ENCODE assay signal across 11 mouse cellular contexts in the genomic region with DNA sequence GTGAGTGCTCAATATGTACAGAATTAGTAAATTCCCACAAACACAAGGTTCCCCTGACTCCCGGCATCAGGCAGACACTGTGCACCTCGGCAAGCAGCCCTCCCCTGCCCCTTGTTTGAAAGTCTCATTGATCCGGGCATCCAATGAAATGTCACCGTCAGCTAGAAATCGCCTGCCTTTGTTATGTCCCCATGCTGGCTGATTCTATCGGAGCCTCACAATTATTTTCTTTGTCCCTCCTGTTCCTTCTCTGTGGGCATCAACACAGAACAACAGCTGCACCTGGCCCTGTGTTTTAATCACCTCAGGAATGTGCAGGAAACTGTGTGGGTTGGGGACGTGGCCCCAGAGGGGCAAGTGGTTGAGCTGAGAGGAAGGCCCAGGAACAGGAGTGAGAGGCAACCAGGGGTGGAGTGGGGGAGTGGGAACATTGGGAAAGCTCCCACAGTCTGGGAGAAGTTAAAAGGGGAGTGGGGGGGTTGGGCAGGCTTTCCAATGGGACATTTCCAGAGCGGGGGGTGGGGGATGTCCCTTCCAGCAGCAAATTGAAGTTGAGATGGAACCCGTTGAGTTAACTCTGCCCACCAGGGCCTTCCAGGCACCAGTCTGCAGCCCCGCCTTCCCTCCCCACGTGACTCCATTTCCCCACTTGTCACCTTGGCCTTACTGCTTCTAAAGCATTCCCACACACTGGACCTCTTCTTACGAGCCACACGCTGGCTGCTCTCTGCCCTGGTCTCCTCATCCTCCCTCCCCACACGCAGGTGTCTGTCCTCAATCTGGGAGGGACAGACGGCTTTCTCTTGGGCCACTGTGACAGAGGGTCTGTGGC.
A peak's percentile ranks its signal among the peaks of the same experiment; 100 is the strongest.
DNase-seq lines count a peak whose midpoint lies in the region; ATAC-seq and TF ChIP-seq lines count a peak whose summit lies in the region.
"Had no signal": no experiment of that assay in that cellular context is flagged by ENCODE, and none has a peak within 500 bp of the region (broad histone marks: within the 10 kb centered on the region; RNA-seq: fewer than 3 reads in every experiment).

No protein-coding gene starts in this region.

- H3K9me3 ChIP-seq in midbrain, embryonic 10.5 days (replicated peaks): no peaks in the 10 kb centered on the region
- no peaks in the 10 kb centered on the region for H3K9me3 ChIP-seq in midbrain, postnatal 0 days (ENCODE audit: low read length)
- no peaks in the 10 kb centered on the region for H3K9me3 ChIP-seq in embryonic facial prominence, embryonic 12.5 days
- H3K9me3 ChIP-seq in limb, embryonic 11.5 days (ENCODE audit: control insufficient read depth, low read length): no peaks in the 10 kb centered on the region

- no peaks in the 10 kb centered on the region for H3K36me3 ChIP-seq in midbrain, embryonic 10.5 days
- H3K36me3 ChIP-seq in midbrain, postnatal 0 days (ENCODE audit: insufficient read depth, low read length): no peaks in the 10 kb centered on the region
- H3K36me3 ChIP-seq in embryonic facial prominence, embryonic 12.5 days: no peaks in the 10 kb centered on the region
- H3K36me3 ChIP-seq in limb, embryonic 11.5 days (ENCODE audit: control insufficient read depth, insufficient read depth, low read length): no peaks in the 10 kb centered on the region

- TF ChIP-seq CTCF in midbrain, postnatal 0 days (IDR thresholded peaks at IDR 0.05): no peak

- H3K4me1 ChIP-seq in midbrain, embryonic 10.5 days: peaks cover 68% of the 10 kb centered on the region
- H3K4me1 ChIP-seq in midbrain, postnatal 0 days (ENCODE audit: insufficient read depth, low read length): peaks cover 13% of the 10 kb centered on the region; the same call in 1 of the 2 replicates
- H3K4me1 ChIP-seq in embryonic facial prominence, embryonic 12.5 days: peaks cover 54% of the 10 kb centered on the region
- H3K4me1 ChIP-seq in limb, embryonic 11.5 days (ENCODE audit: control insufficient read depth, insufficient read depth, low read length): peaks cover 31% of the 10 kb centered on the region

- H3K9ac ChIP-seq in midbrain, postnatal 0 days (replicated peaks; ENCODE audit: low read length, poor library complexity, severe bottlenecking): no peak overlapping the region
- no peak overlapping the region for H3K9ac ChIP-seq in embryonic facial prominence, embryonic 12.5 days
- peak overlapping the region; percentile 34; the same call in 1 of the 2 replicates for H3K9ac ChIP-seq in limb, embryonic 11.5 days (ENCODE audit: low read length)
- H3K9ac ChIP-seq: liver, postnatal 0 days had no signal

- H3K27me3 ChIP-seq in midbrain, embryonic 10.5 days (ENCODE audit: low read depth, poor library complexity, severe bottlenecking): no peaks in the 10 kb centered on the region
- H3K27me3 ChIP-seq in midbrain, postnatal 0 days (ENCODE audit: insufficient read depth, low read length): no peaks in the 10 kb centered on the region
- H3K27me3 ChIP-seq in embryonic facial prominence, embryonic 12.5 days: no peaks in the 10 kb centered on the region
- H3K27me3 ChIP-seq in limb, embryonic 11.5 days (ENCODE audit: control insufficient read depth, insufficient read depth, low read length): no peaks in the 10 kb centered on the region

- no peak for ATAC-seq in midbrain, postnatal 0 days (ENCODE audit: low FRiP score)
- ATAC-seq in embryonic facial prominence, embryonic 12.5 days (ENCODE audit: insufficient number of reproducible peaks, insufficient read depth, low FRiP score, low TSS enrichment): 0 out of 2 replicates have a peak, but pooled peaks have one; percentile 2
- 0 out of 2 replicates have a peak, but pooled peaks have one; percentile 11 for ATAC-seq in limb, embryonic 11.5 days (ENCODE audit: insufficient number of reproducible peaks, low FRiP score, low TSS enrichment, low read depth)
- ATAC-seq: CD4-positive, CD25-positive, alpha-beta regulatory T cell, adult 4 months; liver, postnatal 0 days had no signal

- H3K27ac ChIP-seq in midbrain, embryonic 10.5 days (replicated peaks): peak overlapping the region; percentile 87
- H3K27ac ChIP-seq in midbrain, postnatal 0 days (ENCODE audit: low read depth, low read length): no peak overlapping the region
- peak overlapping the region; percentile 56 for H3K27ac ChIP-seq in embryonic facial prominence, embryonic 12.5 days
- H3K27ac ChIP-seq in limb, embryonic 11.5 days (replicated peaks; ENCODE audit: low read depth, low read length): peak overlapping the region; percentile 85

- WGBS in midbrain, embryonic 10.5 days: 25% methylated on average over 15 of the region's 15 CpGs
- 30% methylated on average over 15 of the region's 15 CpGs for WGBS in midbrain, postnatal 0 days
- 32% methylated on average over 15 of the region's 15 CpGs for WGBS in embryonic facial prominence, embryonic 12.5 days
- WGBS in limb, embryonic 11.5 days: 42% methylated on average over 15 of the region's 15 CpGs

- peak overlapping the region; percentile 1; the same call in 1 of the 2 replicates for H3K4me3 ChIP-seq in midbrain, embryonic 10.5 days
- no peak overlapping the region for H3K4me3 ChIP-seq in midbrain, postnatal 0 days (ENCODE audit: low read depth, low read length)
- H3K4me3 ChIP-seq in embryonic facial prominence, embryonic 12.5 days: no peak overlapping the region
- no peak overlapping the region for H3K4me3 ChIP-seq in limb, embryonic 11.5 days (ENCODE audit: low read depth, low read length)

- DNase-seq in midbrain, embryonic 10.5 days (ENCODE audit: low spot score): peak; percentile 73
- DNase-seq in midbrain, postnatal 0 days (ENCODE audit: low spot score): no peak
- DNase-seq in limb, embryonic 11.5 days (ENCODE audit: low spot score): peak; percentile 53
- peak; percentile 62 for DNase-seq in retina, postnatal 1 day
- DNase-seq in cerebellum, adult 11 months: no peak
- DNase-seq in heart, adult 11 months: no peak
- DNase-seq: heart, postnatal 10 days; kidney, adult 8-10 months; liver, postnatal 0 days had no signal

- no peak overlapping the region for H3K4me2 ChIP-seq in midbrain, postnatal 0 days (ENCODE audit: low read depth, low read length, poor library complexity, severe bottlenecking)
- H3K4me2 ChIP-seq in embryonic facial prominence, embryonic 12.5 days (replicated peaks): no peak overlapping the region
- H3K4me2 ChIP-seq in limb, embryonic 11.5 days (ENCODE audit: low read depth, severe bottlenecking): no peak overlapping the region

Comparison
In these comparisons a context has a peak if more than half of its experiments do, and no peak if none do; other contexts are left out.
1. DNase-seq: peak in midbrain, embryonic 10.5 days (single experiment), limb, embryonic 11.5 days (single experiment) and retina, postnatal 1 day (single experiment); none in midbrain, postnatal 0 days (single experiment), cerebellum, adult 11 months (single experiment) and heart, adult 11 months (single experiment).